Mouse (Mus musculus): ENCODE results near the gene Tst. TPM values are rescaled to one million over a fixed set of nuclear protein-coding genes. Genes with fewer than 3 reads are reported as not detected.

The Tst gene
- total RNA-seq, 1 experiment from 2014 or later = 9.5 TPM

GRCm38 (mm10) chr15:78434896-78435520 lies 29.3 kb upstream of the Tst start:
- peak in 1 of 2 experiments; percentile 51; a peak in 1 of 4 replicates for ATAC-seq (replicated peaks in 1 of 2; ENCODE audit: insufficient read depth in 1 of 2, low FRiP score in 2 of 2, low TSS enrichment in 1 of 2, low read depth in 1 of 2, poor library complexity in 2 of 2, severe bottlenecking in 2 of 2)

- ATAC-seq (replicated peaks in 1 of 2; ENCODE audit: insufficient read depth in 1 of 2, low FRiP score in 2 of 2, low TSS enrichment in 1 of 2, low read depth in 1 of 2, poor library complexity in 2 of 2, severe bottlenecking in 2 of 2) = no peak
These were observed 25.9 kb upstream of the Tst start for GRCm38 (mm10) chr15:78431541-78432121.

GRCm38 (mm10) chr15:78430874-78431273 lies 25.2 kb upstream of the Tst start:
- ATAC-seq (replicated peaks in 1 of 2; ENCODE audit: insufficient read depth in 1 of 2, low FRiP score in 2 of 2, low TSS enrichment in 1 of 2, low read depth in 1 of 2, poor library complexity in 2 of 2, severe bottlenecking in 2 of 2) = no peak

GRCm38 (mm10) chr15:78429871-78430622 lies 24.3 kb upstream of the Tst start:
- no peak for ATAC-seq (replicated peaks in 1 of 2; ENCODE audit: insufficient read depth in 1 of 2, low FRiP score in 2 of 2, low TSS enrichment in 1 of 2, low read depth in 1 of 2, poor library complexity in 2 of 2, severe bottlenecking in 2 of 2)

GRCm38 (mm10) chr15:78429139-78429459 lies 23.4 kb upstream of the Tst start:
- ATAC-seq (replicated peaks in 1 of 2; ENCODE audit: insufficient read depth in 1 of 2, low FRiP score in 2 of 2, low TSS enrichment in 1 of 2, low read depth in 1 of 2, poor library complexity in 2 of 2, severe bottlenecking in 2 of 2) = 0 out of 4 replicates have a peak, but pooled peaks of 1 of the 2 experiments have one; percentile 24

GRCm38 (mm10) chr15:78428391-78429138 lies 22.9 kb upstream of the Tst start, which contains the start of gene Kctd17:
Gene Kctd17, plus strand, starts transcription at chr15:78428564.
- peak; percentile 35 to 47; a peak in 3 of 4 replicates for ATAC-seq (replicated peaks in 1 of 2; ENCODE audit: insufficient read depth in 1 of 2, low FRiP score in 2 of 2, low TSS enrichment in 1 of 2, low read depth in 1 of 2, poor library complexity in 2 of 2, severe bottlenecking in 2 of 2)

- no peak for ATAC-seq (replicated peaks in 1 of 2; ENCODE audit: insufficient read depth in 1 of 2, low FRiP score in 2 of 2, low TSS enrichment in 1 of 2, low read depth in 1 of 2, poor library complexity in 2 of 2, severe bottlenecking in 2 of 2)
These were observed 19.5 kb upstream of the Tst start for GRCm38 (mm10) chr15:78425230-78425629.

GRCm38 (mm10) chr15:78424507-78424906 lies 18.8 kb upstream of the Tst start:
- ATAC-seq (replicated peaks in 1 of 2; ENCODE audit: insufficient read depth in 1 of 2, low FRiP score in 2 of 2, low TSS enrichment in 1 of 2, low read depth in 1 of 2, poor library complexity in 2 of 2, severe bottlenecking in 2 of 2) = no peak

- peak; percentile 77 to 93 for ATAC-seq (replicated peaks in 1 of 2; ENCODE audit: insufficient read depth in 1 of 2, low FRiP score in 2 of 2, low TSS enrichment in 1 of 2, low read depth in 1 of 2, poor library complexity in 2 of 2, severe bottlenecking in 2 of 2)
These were observed 16.6 kb upstream of the Tst start for GRCm38 (mm10) chr15:78422046-78422956.

- ATAC-seq (replicated peaks in 1 of 2; ENCODE audit: insufficient read depth in 1 of 2, low FRiP score in 2 of 2, low TSS enrichment in 1 of 2, low read depth in 1 of 2, poor library complexity in 2 of 2, severe bottlenecking in 2 of 2) = no peak
These were observed 14.7 kb upstream of the Tst start for GRCm38 (mm10) chr15:78420395-78420794.

- no peak for ATAC-seq (replicated peaks in 1 of 2; ENCODE audit: insufficient read depth in 1 of 2, low FRiP score in 2 of 2, low TSS enrichment in 1 of 2, low read depth in 1 of 2, poor library complexity in 2 of 2, severe bottlenecking in 2 of 2)
These were observed 11.2 kb upstream of the Tst start for GRCm38 (mm10) chr15:78416937-78417336.

GRCm38 (mm10) chr15:78414157-78414556 lies 8.4 kb upstream of the Tst start:
- no peak for ATAC-seq (replicated peaks in 1 of 2; ENCODE audit: insufficient read depth in 1 of 2, low FRiP score in 2 of 2, low TSS enrichment in 1 of 2, low read depth in 1 of 2, poor library complexity in 2 of 2, severe bottlenecking in 2 of 2)

- no peak for ATAC-seq (replicated peaks in 1 of 2; ENCODE audit: insufficient read depth in 1 of 2, low FRiP score in 2 of 2, low TSS enrichment in 1 of 2, low read depth in 1 of 2, poor library complexity in 2 of 2, severe bottlenecking in 2 of 2)
These were observed 8.0 kb upstream of the Tst start for GRCm38 (mm10) chr15:78413719-78414117.

- peak in 1 of 2 experiments; percentile 43; a peak in 1 of 4 replicates for ATAC-seq (replicated peaks in 1 of 2; ENCODE audit: insufficient read depth in 1 of 2, low FRiP score in 2 of 2, low TSS enrichment in 1 of 2, low read depth in 1 of 2, poor library complexity in 2 of 2, severe bottlenecking in 2 of 2)
These were observed 7.5 kb upstream of the Tst start for GRCm38 (mm10) chr15:78413083-78413718.

- no peak for ATAC-seq (replicated peaks in 1 of 2; ENCODE audit: insufficient read depth in 1 of 2, low FRiP score in 2 of 2, low TSS enrichment in 1 of 2, low read depth in 1 of 2, poor library complexity in 2 of 2, severe bottlenecking in 2 of 2)
These were observed 3.9 kb upstream of the Tst start for GRCm38 (mm10) chr15:78409570-78410052.

GRCm38 (mm10) chr15:78406293-78406934 lies 707 bp upstream of the Tst start, which contains the start of gene Mpst:
Gene Mpst, plus strand, starts transcription at chr15:78406416.
- peak; percentile 89 to 90 for ATAC-seq (replicated peaks in 1 of 2; ENCODE audit: insufficient read depth in 1 of 2, low FRiP score in 2 of 2, low TSS enrichment in 1 of 2, low read depth in 1 of 2, poor library complexity in 2 of 2, severe bottlenecking in 2 of 2)

Measured in hematopoietic stem cell, adult 5-6 weeks (primary cell).